Mouse (Mus musculus) liver, embryonic 16.5 days (tissue): Measurements from ENCODE around the gene Eps8l1. TPM values are rescaled to one million over a fixed set of nuclear protein-coding genes. Genes with fewer than 3 reads are reported as not detected.

Experiments
- ATAC-seq: fragments of 200-750 bp; cut with Nextera tagmentation; 2 replicates; pipeline ENCODE4 v1.8.0; 2017; ENCODE audit warnings: low read depth, mild to moderate bottlenecking, moderate number of reproducible peaks, moderate library complexity
- H3K27ac ChIP-seq: fragments of 300-500 bp; sonication (generic); 2 replicates; pipeline ENCODE4 v1.5.1; 2014; ENCODE audit warnings: mild to moderate bottlenecking, low read length
- H3K27me3 ChIP-seq: fragments of 300-500 bp; sonication (generic); 2 replicates; pipeline ENCODE4 v1.6.1; 2014; ENCODE audit warnings: low read depth, low read length, mixed read lengths; ENCODE audit not compliant: control insufficient read depth, insufficient read depth
- H3K36me3 ChIP-seq: fragments of 300-500 bp; sonication (generic); 2 replicates; pipeline ENCODE4 v1.6.1; 2014; ENCODE audit warnings: mild to moderate bottlenecking; ENCODE audit not compliant: control insufficient read depth, insufficient read depth
- H3K4me1 ChIP-seq: fragments of 300-500 bp; sonication (generic); 2 replicates; pipeline ENCODE4 v1.6.1; 2014; ENCODE audit warnings: low read depth, low read length, mixed read lengths; ENCODE audit not compliant: control insufficient read depth
- H3K4me2 ChIP-seq: fragments of 300-500 bp; sonication (generic); 2 replicates; pipeline ENCODE4 v1.6.1; 2014; ENCODE audit warnings: low read depth, low read length, mixed read lengths
- H3K4me3 ChIP-seq: fragments of 300-500 bp; sonication (generic); 2 replicates; pipeline ENCODE4 v1.5.1; 2014; ENCODE audit warnings: low read depth, mild to moderate bottlenecking, low read length
- H3K9ac ChIP-seq: fragments of 300-500 bp; sonication (generic); 2 replicates; pipeline ENCODE4 v1.6.1; 2014; ENCODE audit warnings: low read depth, low read length
- H3K9me3 ChIP-seq: fragments of 300-500 bp; sonication (generic); replicated peaks from 2 replicates; pipeline ENCODE4 v1.6.1; 2016; ENCODE audit warnings: low read length; ENCODE audit not compliant: control insufficient read depth
- WGBS: fragments of 180-500 bp; shearing (Covaris S2); extraction: QIAGEN DNeasy Blood & Tissue Kit; methylation state at CpG from one replicate; pipeline ENCODE4 v1.1.7; 2014; ENCODE audit not compliant: insufficient replicate concordance; 5-methylcytosine and 5-hydroxymethylcytosine counted together
- polyA plus RNA-seq: library from polyadenylated mRNA; unstranded; fragments of >200 nt; fragmentation: Nextera tagmentation; extraction: Ambion mirVana; gene quantifications from 2 replicates; pipeline ENCODE4 v1.2.1, GENCODE M21; 2015

Gene Eps8l1
- polyA plus RNA-seq, 1 experiment from 2014 or later, result 1.1 TPM

DNA sequence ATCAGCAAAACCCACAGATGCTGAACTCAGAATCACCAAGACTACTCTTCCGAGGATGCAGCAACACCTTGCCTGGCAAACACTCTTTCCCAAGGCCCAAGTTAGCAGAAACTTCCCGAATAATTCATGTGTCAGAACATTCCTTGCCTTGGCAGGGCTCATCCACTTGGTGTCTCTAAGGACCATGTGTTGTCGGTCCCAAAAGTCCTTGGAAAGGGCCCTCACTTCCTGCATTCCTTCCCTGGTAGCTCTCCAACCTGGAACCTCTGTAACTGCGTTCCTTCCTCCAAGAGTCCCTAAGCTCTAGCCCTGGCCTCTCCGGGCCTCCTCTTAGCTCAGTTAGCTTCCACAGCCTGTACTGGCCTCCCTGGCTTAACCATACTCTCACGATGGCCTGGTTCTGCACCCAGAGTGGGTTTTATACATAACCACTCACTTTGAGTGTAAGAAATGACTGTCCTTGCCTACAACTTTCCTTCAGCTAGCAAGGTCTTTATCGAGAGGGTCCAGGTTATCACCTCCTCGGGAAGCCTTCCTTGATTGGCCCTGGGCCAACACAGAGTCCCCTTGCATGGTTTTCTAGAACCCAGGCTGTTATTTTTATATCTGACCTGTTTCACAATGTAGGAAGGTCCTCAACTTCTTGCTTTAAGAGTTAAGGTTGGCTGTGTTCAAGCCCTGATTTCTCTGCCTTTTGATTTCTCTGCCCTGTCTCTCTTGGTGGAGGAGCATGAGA lies 51.2 kb downstream of the Eps8l1 start:
- Histone ChIP-seq H3K27ac (no peak overlapping the region), H3K9ac (no peak overlapping the region), H3K36me3 (no peaks in the 10 kb centered on the region), H3K4me3 (no peak overlapping the region), H3K27me3 (no peaks in the 10 kb centered on the region), H3K4me1 (peaks cover 12% of the 10 kb centered on the region), H3K4me2 (no peak overlapping the region), H3K9me3 (no peaks in the 10 kb centered on the region)
- ATAC-seq, result no peak
- WGBS, result 64% methylated on average over 8 of the region's 8 CpGs

DNA sequence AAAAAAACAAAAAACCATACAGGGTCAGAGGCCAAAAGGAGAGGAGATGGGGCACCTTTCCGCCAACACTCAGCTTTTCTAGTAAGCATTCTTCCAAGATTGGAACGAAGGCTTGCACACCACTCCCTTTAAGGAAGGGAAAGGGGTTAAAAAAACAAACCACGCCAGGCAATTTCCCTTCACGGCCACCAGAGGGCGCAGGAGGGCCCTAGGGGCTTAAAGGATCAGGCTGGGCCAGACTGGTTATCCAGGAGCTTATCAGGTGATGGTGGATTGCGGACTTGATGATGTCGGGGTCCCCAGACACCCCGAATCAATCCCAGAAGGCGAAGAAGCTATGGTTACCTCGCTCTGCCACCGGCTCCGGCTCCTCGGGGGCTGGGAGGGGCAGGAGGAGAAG lies 52.8 kb downstream of the Eps8l1 start:
- Histone ChIP-seq H3K4me1 (peaks cover 9% of the 10 kb centered on the region; the same call in 1 of the 2 replicates), H3K4me3 (no peak overlapping the region), H3K36me3 (no peaks in the 10 kb centered on the region), H3K4me2 (no peak overlapping the region), H3K27ac (no peak overlapping the region), H3K27me3 (no peaks in the 10 kb centered on the region), H3K9me3 (no peaks in the 10 kb centered on the region), H3K9ac (no peak overlapping the region)
- WGBS, result 19% methylated on average over 13 of the region's 13 CpGs
- ATAC-seq, result no peak; the same call in 1 of the 2 replicates

DNA sequence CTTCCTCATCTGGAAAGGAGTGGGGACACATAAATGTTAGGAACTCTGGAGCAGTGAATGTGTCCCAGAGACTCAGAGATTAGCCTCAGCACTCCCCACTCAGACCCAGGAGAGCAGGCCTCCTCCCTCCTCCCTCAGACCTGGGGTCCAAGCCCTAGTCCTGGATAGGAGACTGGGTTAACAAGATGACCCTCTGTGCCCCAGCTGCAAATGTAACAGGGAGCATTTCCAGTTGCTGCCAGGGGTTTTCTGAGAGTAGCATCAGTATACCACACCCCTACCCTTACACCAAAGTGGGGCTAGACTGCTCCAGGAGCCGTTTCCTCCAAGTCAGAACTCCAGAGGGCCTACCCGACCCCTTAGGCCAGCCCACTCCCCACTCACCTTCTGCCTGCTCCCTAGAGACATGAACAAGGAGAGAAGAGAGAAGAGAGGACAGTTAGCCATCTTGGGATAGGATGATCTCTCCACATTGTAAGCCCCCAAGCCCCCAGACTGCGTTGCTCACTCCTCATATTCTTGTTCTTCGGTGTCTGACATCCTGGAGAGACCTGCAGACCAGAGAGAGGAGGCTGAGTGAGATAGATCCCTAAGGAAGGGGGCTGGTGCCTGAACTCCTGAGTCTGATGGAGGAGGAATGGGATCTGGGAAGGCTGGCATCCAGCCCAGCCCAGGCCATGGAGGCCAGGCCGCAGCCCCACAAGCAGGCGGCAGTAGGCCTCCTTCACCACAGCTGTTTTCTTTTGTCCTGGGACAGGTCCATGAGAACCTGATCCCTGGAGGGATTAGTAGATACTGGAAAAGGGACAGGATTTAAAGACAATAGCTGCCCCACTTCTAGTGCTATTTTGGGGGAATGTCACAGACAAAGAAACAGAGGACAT lies 53.6 kb downstream of the Eps8l1 start:
- no peak overlapping the region for H3K9ac ChIP-seq
- H3K9me3 ChIP-seq, result no peaks in the 10 kb centered on the region
- ATAC-seq, result no peak
- no peak overlapping the region for H3K4me2 ChIP-seq
- H3K27ac ChIP-seq, result no peak overlapping the region
- peaks cover 9% of the 10 kb centered on the region; the same call in 1 of the 2 replicates for H3K4me1 ChIP-seq
- H3K27me3 ChIP-seq, result no peaks in the 10 kb centered on the region
- H3K36me3 ChIP-seq, result no peaks in the 10 kb centered on the region
- WGBS, result 68% methylated on average over 6 of the region's 6 CpGs
- no peak overlapping the region for H3K4me3 ChIP-seq

DNA sequence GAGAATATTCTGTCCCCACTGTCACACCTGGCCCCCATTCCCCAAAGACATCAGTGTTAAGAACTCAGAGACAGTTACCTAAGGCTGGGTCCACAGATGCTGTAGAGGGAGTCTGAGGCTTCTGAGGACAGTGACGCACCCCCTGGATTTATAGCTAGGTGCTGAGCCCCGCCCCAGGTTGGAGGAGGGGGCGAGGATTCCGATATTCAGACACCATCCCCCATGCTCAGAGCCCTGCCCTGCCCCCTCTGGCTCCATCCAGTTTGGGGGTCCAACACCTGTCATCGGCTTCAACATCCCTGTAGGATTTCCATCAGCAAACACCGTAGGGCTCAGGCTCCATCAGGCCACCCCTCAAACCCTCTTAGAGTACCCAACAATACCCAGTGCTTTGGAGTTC lies 55.4 kb downstream of the Eps8l1 start:
- ATAC-seq, result no peak
- H3K4me2 ChIP-seq, result no peak overlapping the region
- peaks cover 4% of the 10 kb centered on the region for H3K27me3 ChIP-seq
- H3K36me3 ChIP-seq, result no peaks in the 10 kb centered on the region
- 55% methylated on average over 6 of the region's 6 CpGs for WGBS
- H3K4me3 ChIP-seq, result no peak overlapping the region
- H3K4me1 ChIP-seq, result peaks cover 2% of the 10 kb centered on the region; the same call in 1 of the 2 replicates
- H3K9me3 ChIP-seq, result no peaks in the 10 kb centered on the region
- H3K9ac ChIP-seq, result no peak overlapping the region
- no peak overlapping the region for H3K27ac ChIP-seq

DNA sequence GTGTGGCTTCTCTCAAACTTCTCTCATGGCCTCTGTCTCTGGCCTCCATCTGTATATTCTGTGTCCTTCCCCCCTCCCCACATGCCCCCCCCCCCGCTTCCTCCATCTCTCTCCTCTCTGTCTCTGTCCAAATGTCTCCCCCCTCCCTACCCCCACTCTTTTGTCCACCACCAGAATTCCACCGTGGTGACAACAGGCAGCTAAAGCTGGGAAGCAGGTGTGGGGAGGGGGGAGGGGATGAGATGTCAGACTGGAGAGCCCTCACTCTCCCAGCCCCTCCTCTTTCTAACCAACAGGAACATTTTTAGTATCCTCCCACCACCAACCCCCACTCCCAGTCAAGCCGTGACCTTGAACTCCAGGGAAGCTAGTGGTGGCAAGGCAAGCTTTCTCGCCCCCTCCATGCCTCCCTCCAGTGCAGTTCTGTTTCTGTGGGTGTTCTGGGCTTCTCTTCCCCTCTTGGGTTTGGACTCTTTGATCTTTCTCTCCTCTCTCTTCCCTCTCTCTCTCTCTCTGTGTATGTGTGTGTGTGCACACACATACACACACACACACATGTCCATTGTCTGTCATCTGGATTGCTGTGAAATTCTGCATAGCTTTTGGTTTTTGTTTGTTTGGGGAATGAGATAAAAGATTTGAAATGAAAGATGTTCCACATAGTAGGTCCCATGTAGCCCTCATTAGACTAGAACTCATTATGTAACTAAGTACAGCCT lies 56.0 kb downstream of the Eps8l1 start, which contains the start of gene Tnnt1:
Gene Tnnt1, minus strand, starts transcription at position 51 of the 719 bp plus-strand sequence.
- Histone ChIP-seq H3K27ac (no peak within 1 kb of the TSS), H3K4me1 (peaks cover 2% of the 10 kb centered on the region; the same call in 1 of the 2 replicates), H3K36me3 (no peaks in the 10 kb centered on the region), H3K4me2 (no peak within 1 kb of the TSS), H3K27me3 (peaks cover 10% of the 10 kb centered on the region), H3K4me3 (no peak within 1 kb of the TSS), H3K9me3 (no peaks in the 10 kb centered on the region), H3K9ac (no peak within 1 kb of the TSS)
- no peak for ATAC-seq
- 18% methylated on average over 4 of the region's 4 CpGs for WGBS

DNA sequence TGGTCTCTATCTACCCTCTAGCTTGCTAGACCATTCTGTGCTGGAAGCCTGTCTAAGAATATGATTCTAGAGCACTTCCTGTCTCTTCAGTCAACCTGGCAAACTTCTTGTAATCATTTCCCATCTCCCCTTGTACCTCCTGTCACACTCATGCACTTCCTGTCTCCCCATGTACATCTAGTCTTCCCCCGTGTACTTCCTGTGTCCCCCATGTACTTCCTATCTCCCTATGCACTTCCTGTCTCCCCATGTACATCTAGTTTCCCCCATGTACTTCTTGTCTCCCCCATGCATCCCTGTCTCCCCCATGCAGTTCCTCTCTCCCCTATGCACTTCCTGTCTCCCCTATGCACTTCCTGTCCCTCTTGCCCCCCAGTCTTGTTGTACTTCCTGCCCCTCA lies 58.0 kb downstream of the Eps8l1 start:
- Histone ChIP-seq H3K27ac (no peak overlapping the region), H3K4me3 (no peak overlapping the region), H3K9ac (no peak overlapping the region), H3K4me2 (no peak overlapping the region), H3K4me1 (peaks cover under 1% of the 10 kb centered on the region; the same call in 1 of the 2 replicates), H3K9me3 (no peaks in the 10 kb centered on the region), H3K27me3 (peaks cover 10% of the 10 kb centered on the region), H3K36me3 (no peaks in the 10 kb centered on the region)
- 18% methylated on average over 1 of the region's 1 CpGs for WGBS
- ATAC-seq, result no peak

DNA sequence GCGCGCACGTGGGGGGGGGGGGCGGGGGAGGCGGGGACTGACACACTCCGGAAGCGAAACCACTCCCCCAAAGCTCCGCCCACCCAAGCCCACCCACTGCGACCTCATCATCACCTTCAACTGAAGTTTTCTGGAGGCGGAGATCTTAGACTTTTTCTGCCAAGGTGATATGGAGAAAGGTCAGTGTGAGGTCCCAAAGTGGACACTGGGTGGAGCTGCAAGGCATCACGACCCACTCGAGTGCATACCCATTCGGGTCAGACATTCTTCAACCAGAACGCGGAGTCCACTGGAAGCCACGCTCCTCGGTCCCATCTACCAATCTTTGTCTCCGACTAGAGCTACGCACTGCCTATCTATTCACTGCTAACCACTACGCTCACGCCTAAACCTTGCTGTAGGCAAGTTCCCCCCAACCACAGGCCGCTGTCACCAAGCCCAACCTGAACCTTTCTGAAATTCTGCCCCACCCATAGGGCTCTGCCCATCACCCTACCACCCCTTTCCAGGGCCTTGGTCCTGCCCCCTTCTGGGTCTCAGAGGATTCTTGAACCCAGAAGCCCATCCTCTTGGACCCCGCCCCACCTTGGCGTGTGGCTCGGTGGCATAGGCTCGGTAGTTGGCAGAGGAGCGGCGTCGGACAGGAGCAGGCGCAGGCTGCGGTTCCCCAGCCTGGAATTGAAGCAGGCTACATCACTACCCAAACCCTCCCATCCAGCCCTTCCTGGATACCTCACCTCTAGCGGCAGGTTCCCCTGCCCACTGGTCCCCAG lies 60.9 kb downstream of the Eps8l1 start:
- WGBS, result 30% methylated on average over 29 of the region's 32 CpGs
- Histone ChIP-seq H3K27me3 (peaks cover 10% of the 10 kb centered on the region), H3K4me1 (no peaks in the 10 kb centered on the region; the same call in none of the 2 replicates), H3K4me3 (no peak overlapping the region), H3K36me3 (no peaks in the 10 kb centered on the region), H3K27ac (no peak overlapping the region), H3K4me2 (peak overlapping the region; percentile 28; the same call in 1 of the 2 replicates), H3K9me3 (no peaks in the 10 kb centered on the region), H3K9ac (no peak overlapping the region)
- ATAC-seq, result no peak

DNA sequence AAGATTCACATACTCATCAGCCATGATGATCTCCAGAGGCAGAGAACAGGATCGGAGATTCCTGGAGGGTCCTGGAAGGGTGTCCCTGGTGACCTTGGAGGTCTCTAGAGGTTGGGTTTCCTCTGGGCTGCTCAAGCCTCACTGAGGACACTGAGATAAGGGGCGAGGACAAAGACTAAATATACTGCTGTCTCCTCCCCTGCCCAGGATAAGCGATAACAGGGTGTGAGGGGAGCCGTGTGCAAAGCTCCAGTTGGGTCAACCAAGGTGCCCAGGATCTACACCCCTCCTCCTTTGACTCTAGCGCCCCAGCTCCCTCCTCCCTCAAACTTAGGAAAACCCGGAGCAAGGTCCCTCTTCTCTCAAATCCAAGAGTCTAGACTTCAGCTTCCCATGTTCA lies 61.8 kb downstream of the Eps8l1 start:
- 39% methylated on average over 6 of the region's 6 CpGs for WGBS
- no peak overlapping the region for H3K9ac ChIP-seq
- H3K4me1 ChIP-seq, result no peaks in the 10 kb centered on the region; the same call in none of the 2 replicates
- no peak overlapping the region for H3K27ac ChIP-seq
- no peaks in the 10 kb centered on the region for H3K36me3 ChIP-seq
- no peaks in the 10 kb centered on the region for H3K9me3 ChIP-seq
- H3K4me3 ChIP-seq, result no peak overlapping the region
- ATAC-seq, result no peak
- no peak overlapping the region for H3K4me2 ChIP-seq
- H3K27me3 ChIP-seq, result peaks cover 10% of the 10 kb centered on the region
